Mouse (Mus musculus) urinary bladder, adult 2 months (tissue): ENCODE measurements around the gene 4632433K11Rik. TPM values are rescaled to one million over a fixed set of nuclear protein-coding genes. Genes with fewer than 3 reads are reported as not detected.

ENCODE experiments used
- DNase-seq: peaks from one replicate; pipeline ENCODE4 v3.0.0; 2022; ENCODE audit warnings: low spot score
- polyA plus RNA-seq: library from polyadenylated mRNA; depleted of rRNA; stranded (reverse); fragments of >200 nt; gene quantifications from 2 replicates; pipeline ENCODE4 v1.2.3, GENCODE M21; 2012

Gene 4632433K11Rik
- polyA plus RNA-seq, 1 experiment: not detected

GRCm38 (mm10) chr7:5020000-5020681 lies 13.8 kb upstream of the 4632433K11Rik start, which contains the start of the genes Zfp865 and Ccdc106:
Gene Zfp865 (plus strand): TSS chr7:5020376.
Gene Ccdc106 (plus strand): TSS chr7:5020553.
- DNase-seq: peak; percentile 98

- DNase-seq: no peak
These were observed 13.2 kb upstream of the 4632433K11Rik start for GRCm38 (mm10) chr7:5020685-5021084.

- DNase-seq: no peak
These were observed 12.7 kb upstream of the 4632433K11Rik start for GRCm38 (mm10) chr7:5021197-5021596.

- DNase-seq: no peak
These were observed 4.4 kb upstream of the 4632433K11Rik start for GRCm38 (mm10) chr7:5029543-5029942.

DNA sequence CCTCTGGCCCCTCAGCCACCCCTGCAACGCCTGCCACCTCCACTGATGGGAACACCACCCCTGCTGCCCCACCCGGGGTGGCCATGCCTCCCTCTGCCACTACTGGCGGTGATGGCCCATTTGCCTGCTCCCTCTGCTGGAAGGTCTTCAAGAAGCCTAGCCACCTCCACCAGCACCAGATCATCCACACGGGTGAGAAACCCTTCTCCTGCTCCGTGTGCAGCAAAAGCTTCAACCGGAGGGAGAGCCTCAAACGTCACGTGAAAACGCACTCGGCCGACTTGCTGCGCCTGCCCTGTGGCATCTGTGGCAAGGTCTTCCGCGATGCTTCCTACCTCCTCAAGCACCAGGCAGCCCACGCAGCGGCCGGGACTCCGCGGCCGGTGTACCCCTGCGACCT lies 4.0 kb upstream of the 4632433K11Rik start:
- DNase-seq: no peak

DNA sequence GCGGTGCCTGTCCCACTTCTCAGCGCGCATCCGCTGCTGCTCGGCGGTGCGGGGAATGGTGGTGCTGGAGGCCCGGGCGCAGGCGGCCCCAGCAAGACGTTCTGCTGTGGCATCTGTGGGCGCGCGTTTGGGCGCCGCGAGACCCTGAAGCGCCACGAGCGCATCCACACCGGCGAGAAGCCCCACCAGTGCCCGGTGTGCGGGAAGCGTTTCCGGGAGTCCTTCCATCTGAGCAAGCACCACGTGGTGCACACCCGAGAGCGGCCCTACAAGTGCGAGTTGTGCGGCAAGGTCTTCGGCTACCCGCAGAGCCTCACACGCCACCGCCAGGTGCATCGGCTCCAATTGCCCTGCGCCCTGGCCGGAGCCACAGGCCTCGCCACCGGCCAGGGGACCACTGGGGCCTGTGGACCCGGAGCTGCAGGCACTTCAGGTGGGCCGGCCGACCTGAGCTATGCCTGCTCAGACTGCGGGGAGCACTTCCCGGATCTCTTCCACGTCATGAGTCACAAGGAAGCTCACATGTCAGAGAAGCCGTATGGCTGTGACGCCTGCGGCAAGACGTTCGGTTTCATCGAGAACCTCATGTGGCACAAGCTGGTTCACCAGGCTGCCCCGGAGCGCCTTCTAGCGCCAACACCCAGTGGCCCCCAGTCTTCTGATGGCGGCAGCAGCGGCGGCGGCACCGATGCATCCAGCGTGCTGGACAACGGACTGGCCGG lies 3.2 kb upstream of the 4632433K11Rik start:
- no peak for DNase-seq

DNA sequence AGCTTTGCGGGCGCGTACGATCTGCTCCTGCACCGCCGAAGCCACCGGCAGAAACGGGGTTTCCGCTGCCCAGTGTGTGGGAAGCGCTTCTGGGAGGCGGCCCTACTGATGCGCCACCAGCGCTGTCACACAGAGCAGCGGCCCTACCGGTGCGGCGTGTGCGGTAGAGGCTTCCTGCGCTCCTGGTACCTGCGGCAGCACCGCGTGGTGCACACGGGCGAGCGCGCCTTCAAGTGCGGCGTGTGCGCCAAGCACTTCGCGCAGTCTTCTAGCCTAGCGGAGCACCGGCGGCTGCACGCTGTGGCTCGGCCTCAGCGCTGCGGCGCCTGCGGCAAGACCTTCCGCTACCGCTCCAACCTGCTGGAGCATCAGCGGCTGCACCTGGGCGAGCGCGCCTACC lies 2.4 kb upstream of the 4632433K11Rik start:
- DNase-seq: no peak

- DNase-seq: no peak
These were observed 1.7 kb downstream of the 4632433K11Rik start for GRCm38 (mm10) chr7:5035628-5036027.

DNA sequence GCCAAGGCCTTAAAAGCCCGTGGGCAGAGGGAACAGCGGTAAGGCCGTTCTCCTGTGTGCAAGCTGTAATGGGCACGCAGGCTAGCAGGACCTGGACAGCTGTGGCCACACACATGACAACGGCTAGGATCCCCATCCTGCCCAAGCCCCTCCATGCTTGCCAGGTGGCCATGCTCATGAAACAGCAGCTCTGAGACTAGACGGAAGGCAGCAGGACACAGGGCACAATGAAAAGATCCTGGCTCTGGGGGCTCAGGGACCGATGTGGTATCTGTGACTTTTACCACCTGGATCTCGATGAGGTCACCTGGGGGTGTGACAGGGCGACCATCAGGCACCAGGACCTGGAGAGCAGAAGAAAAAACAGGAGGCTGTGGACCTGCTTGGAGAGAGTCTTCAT lies 2.2 kb downstream of the 4632433K11Rik start:
- DNase-seq: no peak

GRCm38 (mm10) chr7:5037026-5037425 lies 3.1 kb downstream of the 4632433K11Rik start:
- DNase-seq: no peak

DNA sequence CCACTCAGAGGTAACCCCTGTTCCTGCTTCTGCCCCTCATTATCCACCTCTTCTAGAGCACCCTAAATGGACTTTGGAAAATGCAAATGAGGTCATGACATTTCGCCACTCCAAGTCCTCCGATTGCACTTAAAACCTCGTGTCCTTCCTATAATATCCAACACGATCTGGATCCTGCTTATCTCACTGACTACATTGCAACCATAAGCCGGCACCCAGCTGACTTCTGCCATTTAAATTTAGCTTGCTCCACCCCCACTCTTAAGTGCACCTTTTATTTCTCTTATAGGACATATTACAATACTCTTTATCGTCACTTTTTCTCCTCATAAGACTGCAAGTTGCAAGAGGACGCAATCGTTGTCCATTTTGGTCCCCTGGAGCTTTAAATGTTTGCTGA lies 3.5 kb downstream of the 4632433K11Rik start:
- no peak for DNase-seq

- DNase-seq: peak; percentile 98
These were observed 4.3 kb downstream of the 4632433K11Rik start, which contains the start of gene Zfp784 for GRCm38 (mm10) chr7:5038109-5038732. Gene Zfp784 (minus strand): TSS chr7:5038446.

- DNase-seq: no peak
These were observed 5.0 kb downstream of the 4632433K11Rik start for GRCm38 (mm10) chr7:5038940-5039339.

- no peak for DNase-seq
These were observed 11.1 kb downstream of the 4632433K11Rik start for GRCm38 (mm10) chr7:5044981-5045380.

DNA sequence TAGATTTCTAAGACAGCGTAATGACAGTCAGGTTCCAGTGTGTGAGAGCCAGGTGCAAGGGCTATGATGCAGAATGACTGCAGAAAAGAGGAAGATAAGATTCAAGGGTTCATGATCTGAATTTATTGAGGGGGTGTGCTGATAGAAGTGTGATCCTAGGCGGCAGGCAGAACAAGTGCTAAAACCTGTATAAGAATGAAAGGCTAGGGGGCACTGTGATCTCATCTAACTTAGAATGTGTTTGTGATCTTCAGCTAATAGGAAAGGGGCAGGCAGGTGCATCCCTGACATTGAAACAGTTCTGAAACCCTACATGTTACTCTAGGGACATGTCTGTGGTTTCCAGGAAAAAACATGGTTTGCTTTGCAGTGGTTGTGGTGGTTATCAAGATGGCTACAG lies 12.2 kb downstream of the 4632433K11Rik start:
- no peak for DNase-seq

DNA sequence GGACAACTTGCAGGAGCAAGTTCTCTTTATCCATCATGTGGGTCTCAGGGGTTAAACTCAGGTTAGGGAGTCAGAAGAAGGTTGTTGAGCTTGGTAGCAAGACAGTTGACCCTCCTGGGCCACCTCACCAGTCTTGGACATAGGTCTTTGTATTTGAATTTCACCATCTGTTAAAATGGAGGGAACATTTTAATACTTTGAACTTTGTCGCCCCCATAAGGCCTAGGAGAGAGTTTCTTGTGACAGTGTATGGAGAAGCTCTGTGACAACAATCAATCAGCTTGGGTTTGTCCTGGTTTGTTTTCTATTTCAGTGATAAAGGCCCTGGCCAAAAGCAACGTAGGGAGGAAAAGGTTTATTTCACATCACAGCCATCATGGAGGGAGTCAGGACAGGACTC lies 13.4 kb downstream of the 4632433K11Rik start:
- DNase-seq: no peak

GRCm38 (mm10) chr7:5051193-5052192 lies 17.6 kb downstream of the 4632433K11Rik start, which contains the start of gene Zfp580:
Gene Zfp580 (plus strand): TSS chr7:5051538.
- peak; percentile 77 for DNase-seq

GRCm38 (mm10) chr7:5052438-5052837 lies 18.5 kb downstream of the 4632433K11Rik start:
- no peak for DNase-seq

GRCm38 (mm10) chr7:5052931-5053343 lies 19.0 kb downstream of the 4632433K11Rik start:
- DNase-seq: no peak

- no peak for DNase-seq
These were observed 19.7 kb downstream of the 4632433K11Rik start for GRCm38 (mm10) chr7:5053456-5054179.
